Mouse (Mus musculus) E14TG2a.4 (cell line): ENCODE data around the gene Gm37240.

Source experiments
- H3K27me3 ChIP-seq: 2 replicates; pipeline ENCODE4 v1.6.1; 2014; ENCODE audit warnings: low read length, control low read depth; ENCODE audit not compliant: insufficient read depth
- H3K36me3 ChIP-seq: 2 replicates; pipeline ENCODE4 v1.6.1; 2014; ENCODE audit warnings: low read length, control low read depth; ENCODE audit not compliant: insufficient read depth
- H3K4me1 ChIP-seq: replicated peaks from 2 replicates; pipeline ENCODE4 v1.6.1; 2014; ENCODE audit warnings: low read depth, low read length, control low read depth
- H3K4me3 ChIP-seq: replicated peaks from 2 replicates; pipeline ENCODE4 v1.5.1; 2014; ENCODE audit warnings: mild to moderate bottlenecking, low read length
- H3K9me3 ChIP-seq: 2 replicates; pipeline ENCODE4 v1.6.1; 2014; ENCODE audit warnings: low read length, control low read depth
- CTCF ChIP-seq: conservative IDR thresholded peaks from 2 replicates; pipeline ENCODE4 v1.5.1; 2014; ENCODE audit warnings: low read length
- NANOG ChIP-seq: IDR thresholded peaks from 2 replicates; pipeline ENCODE4 v1.6.1; 2014; ENCODE audit warnings: borderline replicate concordance, low read length, mixed read lengths
- POU5F1 ChIP-seq: IDR thresholded peaks from 2 replicates; pipeline ENCODE4 v1.6.1; 2014; ENCODE audit warnings: low read length, borderline replicate concordance

Gm37240 gene

GRCm38 (mm10) chr3:85144425-85144824 is 742.9 kb downstream of the Gm37240 start:
- no peaks in the 10 kb centered on the region for H3K9me3 ChIP-seq
- H3K36me3 ChIP-seq, result no peaks in the 10 kb centered on the region
- TF ChIP-seq POU5F1 (no peak), CTCF (no peak), NANOG (no peak)
- H3K4me3 ChIP-seq, result no peak overlapping the region
- H3K4me1 ChIP-seq, result peaks cover 29% of the 10 kb centered on the region
- H3K27me3 ChIP-seq, result no peaks in the 10 kb centered on the region

DNA sequence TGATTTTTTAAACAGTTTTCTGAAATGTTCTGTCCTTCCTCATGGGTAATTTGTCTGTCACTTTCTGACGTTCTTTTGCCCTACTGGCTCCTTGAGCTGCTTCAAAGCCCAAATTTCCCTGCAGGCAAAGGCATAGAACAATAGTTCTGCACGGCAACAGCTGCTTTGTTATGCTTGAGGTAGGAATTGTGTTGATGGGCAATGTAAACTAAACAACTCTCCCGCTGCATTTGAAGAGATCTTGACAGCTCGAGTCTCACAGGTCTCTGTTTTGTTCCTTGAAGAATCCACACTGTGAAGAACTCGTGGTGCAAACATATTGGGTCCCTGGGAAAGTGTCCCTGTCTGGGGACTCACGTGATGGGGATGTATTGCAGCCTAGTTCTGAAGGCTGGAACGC is 746.8 kb downstream of the Gm37240 start:
- H3K36me3 ChIP-seq, result no peaks in the 10 kb centered on the region
- TF ChIP-seq CTCF (no peak), NANOG (peak; percentile 54; the same call in 1 of the 2 replicates)
- H3K4me3 ChIP-seq, result no peak overlapping the region
- H3K9me3 ChIP-seq, result no peaks in the 10 kb centered on the region
- H3K4me1 ChIP-seq, result peaks cover 20% of the 10 kb centered on the region
- H3K27me3 ChIP-seq, result no peaks in the 10 kb centered on the region

GRCm38 (mm10) chr3:85138407-85138806 is 748.9 kb downstream of the Gm37240 start:
- Histone ChIP-seq H3K9me3 (no peaks in the 10 kb centered on the region), H3K36me3 (no peaks in the 10 kb centered on the region), H3K4me3 (no peak overlapping the region), H3K27me3 (no peaks in the 10 kb centered on the region), H3K4me1 (peaks cover 16% of the 10 kb centered on the region)
- TF ChIP-seq CTCF, result no peak
- no peak for TF ChIP-seq NANOG
- no peak for TF ChIP-seq POU5F1

- Histone ChIP-seq H3K4me3 (no peak overlapping the region), H3K27me3 (no peaks in the 10 kb centered on the region), H3K4me1 (peaks cover 10% of the 10 kb centered on the region), H3K9me3 (peaks cover 11% of the 10 kb centered on the region; the same call in 1 of the 2 replicates), H3K36me3 (no peaks in the 10 kb centered on the region)
- TF ChIP-seq NANOG, result no peak
- TF ChIP-seq CTCF, result no peak
- no peak for TF ChIP-seq POU5F1
Measured at GRCm38 (mm10) chr3:85133561-85133960, 753.8 kb downstream of the Gm37240 start.

DNA sequence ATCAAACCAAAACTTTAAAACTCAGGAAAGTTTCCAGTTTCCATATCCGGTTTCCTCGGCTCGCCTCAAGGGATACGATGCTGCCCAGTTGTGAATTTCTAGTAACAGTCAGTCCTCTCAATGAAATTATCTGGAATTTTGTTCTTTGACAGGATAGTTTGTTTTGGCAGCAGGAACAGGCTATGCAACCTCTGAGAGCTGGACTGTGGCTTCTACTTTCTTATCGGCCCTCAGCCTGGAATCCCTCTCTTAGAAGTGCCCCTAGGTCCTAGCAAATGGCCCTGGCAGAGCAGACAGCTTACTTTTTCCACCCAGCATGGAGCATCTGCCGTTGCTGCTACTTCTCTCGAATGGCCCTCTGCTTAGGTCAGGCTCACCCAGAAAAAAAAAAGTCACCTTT is 755.4 kb downstream of the Gm37240 start:
- H3K4me1 ChIP-seq, result peaks cover 7% of the 10 kb centered on the region
- no peaks in the 10 kb centered on the region for H3K36me3 ChIP-seq
- TF ChIP-seq POU5F1, result no peak
- TF ChIP-seq NANOG, result no peak
- TF ChIP-seq CTCF, result no peak
- peaks cover 11% of the 10 kb centered on the region; the same call in 1 of the 2 replicates for H3K9me3 ChIP-seq
- H3K4me3 ChIP-seq, result no peak overlapping the region
- H3K27me3 ChIP-seq, result no peaks in the 10 kb centered on the region

DNA sequence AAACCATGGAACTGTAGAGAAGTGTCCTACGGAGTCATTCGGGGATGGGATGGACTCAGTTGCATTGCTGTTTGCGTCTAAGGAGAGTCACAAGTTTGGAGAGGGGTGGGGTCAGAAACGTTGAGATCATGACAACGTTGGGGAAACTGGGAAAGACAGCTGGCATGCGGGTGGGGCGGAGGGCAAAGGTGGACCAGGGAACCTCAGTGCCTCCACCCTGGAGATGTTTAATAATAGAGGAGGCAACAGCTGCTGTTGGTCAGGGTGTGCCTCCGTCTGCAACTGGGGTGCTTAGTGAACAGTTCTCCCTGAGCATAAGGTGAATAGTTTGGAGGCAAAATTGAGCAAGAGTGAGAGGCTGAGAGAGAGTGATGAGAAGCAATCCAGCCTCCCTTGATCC is 758.8 kb downstream of the Gm37240 start:
- Histone ChIP-seq H3K36me3 (no peaks in the 10 kb centered on the region), H3K4me1 (peaks cover 13% of the 10 kb centered on the region), H3K4me3 (no peak overlapping the region), H3K27me3 (no peaks in the 10 kb centered on the region), H3K9me3 (peaks cover 11% of the 10 kb centered on the region; the same call in 1 of the 2 replicates)
- no peak for TF ChIP-seq CTCF
- no peak for TF ChIP-seq POU5F1

DNA sequence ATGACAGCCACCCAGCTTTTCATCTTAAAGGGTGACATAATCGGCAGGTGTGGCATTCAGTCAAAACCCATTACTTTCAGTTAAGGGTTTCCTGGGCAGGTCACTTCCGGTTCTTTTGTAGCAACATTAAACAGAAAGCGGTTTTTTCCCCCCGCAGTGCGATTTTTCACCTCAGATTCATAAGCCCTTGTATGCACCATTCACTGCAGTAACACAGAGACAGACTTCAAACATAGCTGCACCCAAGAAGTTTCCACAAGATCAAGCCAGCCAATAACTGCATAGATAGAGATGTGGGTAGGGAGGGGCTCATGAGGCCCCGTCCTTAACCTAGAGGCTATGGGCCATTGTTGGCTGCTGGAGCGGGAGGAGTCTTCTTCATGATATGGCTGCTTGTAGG is 760.3 kb downstream of the Gm37240 start:
- peaks cover 11% of the 10 kb centered on the region; the same call in 1 of the 2 replicates for H3K9me3 ChIP-seq
- peaks cover 13% of the 10 kb centered on the region for H3K4me1 ChIP-seq
- H3K4me3 ChIP-seq, result no peak overlapping the region
- H3K36me3 ChIP-seq, result no peaks in the 10 kb centered on the region
- no peaks in the 10 kb centered on the region for H3K27me3 ChIP-seq
- TF ChIP-seq CTCF (no peak), POU5F1 (no peak), NANOG (no peak)

DNA sequence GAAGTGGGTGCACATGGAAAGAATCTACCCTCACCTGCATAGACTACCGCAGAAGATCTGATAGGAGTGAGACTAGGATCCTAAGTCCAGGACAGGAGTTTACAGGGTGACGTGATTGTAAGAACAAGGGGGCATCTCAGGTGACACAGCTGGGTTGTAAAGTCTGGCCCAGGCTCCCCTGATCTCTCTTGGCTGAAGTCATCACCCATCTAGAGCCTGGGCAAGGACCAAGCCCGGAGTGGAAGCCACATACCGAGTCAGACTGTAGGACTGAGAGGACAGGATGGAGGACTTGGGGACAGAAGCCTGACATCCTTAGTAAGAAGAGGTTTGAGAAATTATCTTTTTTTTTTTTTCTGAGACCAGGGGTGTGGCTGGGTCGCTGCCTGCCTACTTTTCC is 761.8 kb downstream of the Gm37240 start:
- H3K4me1 ChIP-seq, result peaks cover 13% of the 10 kb centered on the region
- no peaks in the 10 kb centered on the region for H3K36me3 ChIP-seq
- TF ChIP-seq CTCF (no peak), NANOG (no peak), POU5F1 (no peak)
- no peaks in the 10 kb centered on the region for H3K27me3 ChIP-seq
- H3K4me3 ChIP-seq, result no peak overlapping the region
- H3K9me3 ChIP-seq, result peaks cover 11% of the 10 kb centered on the region; the same call in 1 of the 2 replicates

DNA sequence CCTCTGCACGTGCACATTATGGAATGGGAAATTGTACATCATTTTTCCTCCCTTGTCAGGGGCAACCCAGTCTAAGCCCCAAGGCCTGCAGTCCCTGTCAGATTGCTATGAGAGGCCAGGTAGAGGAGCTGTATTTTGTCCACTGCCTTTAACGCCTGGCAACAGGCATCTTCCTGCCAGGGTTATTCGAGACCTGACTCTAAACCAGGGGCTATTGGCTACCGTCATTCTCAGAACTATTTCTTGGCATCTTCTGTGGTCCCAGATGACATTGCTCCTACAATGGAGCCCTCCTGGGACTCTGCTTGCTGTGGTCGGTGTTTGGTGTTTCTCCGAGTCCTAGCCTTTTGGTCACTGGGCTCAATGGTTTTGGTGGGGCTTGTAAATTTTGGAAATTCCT is 762.4 kb downstream of the Gm37240 start:
- Histone ChIP-seq H3K9me3 (peaks cover 8% of the 10 kb centered on the region; the same call in 1 of the 2 replicates), H3K4me1 (peaks cover 13% of the 10 kb centered on the region), H3K36me3 (no peaks in the 10 kb centered on the region)

GRCm38 (mm10) chr3:85124410-85124809 is 762.9 kb downstream of the Gm37240 start:
- Histone ChIP-seq H3K4me1 (peaks cover 13% of the 10 kb centered on the region), H3K4me3 (no peak overlapping the region), H3K27me3 (no peaks in the 10 kb centered on the region), H3K36me3 (no peaks in the 10 kb centered on the region), H3K9me3 (peaks cover 7% of the 10 kb centered on the region; the same call in 1 of the 2 replicates)
- TF ChIP-seq CTCF (no peak), POU5F1 (no peak), NANOG (no peak)

More for the DNA sequence above, 762.4 kb downstream of the Gm37240 start:
- Histone ChIP-seq H3K4me3 (no peak overlapping the region), H3K27me3 (no peaks in the 10 kb centered on the region)
- TF ChIP-seq CTCF (no peak), POU5F1 (no peak), NANOG (no peak)
